Mouse (Mus musculus): ENCODE data around the gene Rps10. TPM values are rescaled to one million over a fixed set of nuclear protein-coding genes. Genes with fewer than 3 reads are reported as not detected.

The Rps10 gene
- 1,025 and 1,543 TPM in 2 replicates for polyA plus RNA-seq (2012; rRNA removed)

GRCm38 (mm10) chr17:27636132-27637020, at the start of gene Rps10:
TSS of gene Rps10 (minus strand) at chr17:27636669.

GRCm38 (mm10) chr17:27655089-27656010, 18.9 kb upstream of the Rps10 start, which contains the start of gene Pacsin1:
TSS of gene Pacsin1 (plus strand) at chr17:27655509.

GRCm38 (mm10) chr17:27634871-27635574, 1.4 kb downstream of the Rps10 start, which contains the start of gene RPS10-NUDT3:
TSS of gene RPS10-NUDT3 (minus strand) at chr17:27635222.

GRCm38 (mm10) chr17:27623360-27624326, 12.8 kb downstream of the Rps10 start, which contains the start of gene Nudt3:
TSS of gene Nudt3 (minus strand) at chr17:27623495.

Other genes with a start within 250 kb of the Rps10 start
- gene Grm4, start 115.3 kb downstream of the Rps10 start, polyA plus RNA-seq (2012; rRNA removed) = 0.02 TPM in 1 of 2 replicates, not detected in the other
- 79.8 and 88.2 TPM in 2 replicates for gene Hmga1, start 80.2 kb downstream of the Rps10 start, polyA plus RNA-seq (2012; rRNA removed)
- 9.3 and 9.6 TPM in 2 replicates for gene AI413582, start 70.9 kb downstream of the Rps10 start, polyA plus RNA-seq (2012; rRNA removed)
- gene Nudt3, start 13.2 kb downstream of the Rps10 start, polyA plus RNA-seq (2012; rRNA removed) = 18.4 and 21.8 TPM in 2 replicates
- gene RPS10-NUDT3, start 1.4 kb downstream of the Rps10 start, polyA plus RNA-seq (2012; rRNA removed) = not detected in 2 replicates
- gene Pacsin1, start 18.8 kb upstream of the Rps10 start, polyA plus RNA-seq (2012; rRNA removed) = 0.12 and 0.13 TPM in 2 replicates
- 0.04 and 0.05 TPM in 2 replicates for gene Spdef, start 92.3 kb upstream of the Rps10 start, polyA plus RNA-seq (2012; rRNA removed)
- 27.7 and 29.9 TPM in 2 replicates for gene D17Wsu92e, start 184.0 kb upstream of the Rps10 start, polyA plus RNA-seq (2012; rRNA removed)
- gene Snrpc, start 201.5 kb upstream of the Rps10 start, polyA plus RNA-seq (2012; rRNA removed) = 59.6 and 73.4 TPM in 2 replicates
- gene Uhrf1bp1, start 219.8 kb upstream of the Rps10 start, polyA plus RNA-seq (2012; rRNA removed) = 4.3 and 5.4 TPM in 2 replicates